Mouse (Mus musculus) ES-Bruce4 (cell line): ENCODE results near the gene Arid1b.

Source experiments
- CTCF ChIP-seq: IDR thresholded peaks from one replicate; pipeline ENCODE4 v1.8.1; 2011; ENCODE audit warnings: low read depth, low read length
- EP300 ChIP-seq: IDR thresholded peaks from 2 replicates; pipeline ENCODE4 v1.6.1; 2011; ENCODE audit warnings: low read depth, low read length; ENCODE audit not compliant: insufficient read depth
- POLR2A ChIP-seq: IDR thresholded peaks from one replicate; pipeline ENCODE4 v1.8.1; 2011; ENCODE audit warnings: low read length; ENCODE audit not compliant: insufficient read depth

DNA sequence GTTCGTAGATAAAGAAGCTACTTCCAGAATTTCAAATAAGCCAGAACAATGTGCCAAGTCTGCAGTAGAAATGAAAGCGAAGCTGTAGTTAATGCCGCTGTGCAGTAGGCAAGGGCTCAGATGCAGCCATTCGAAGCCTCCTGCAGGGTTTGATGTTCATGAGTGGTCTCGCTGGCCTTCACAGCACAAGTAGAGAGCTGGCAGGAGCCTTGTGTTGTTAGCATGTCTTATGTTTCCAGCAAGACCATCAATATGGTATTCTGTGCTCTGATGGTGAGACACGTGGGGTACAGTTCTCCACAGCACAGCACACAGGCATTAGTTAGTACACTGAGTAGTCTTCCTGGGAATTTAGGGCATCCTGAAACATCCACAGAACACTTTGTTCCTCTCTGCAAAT lies 111.6 kb downstream of the Arid1b start:
- TF ChIP-seq CTCF: no peak
- TF ChIP-seq POLR2A: no peak
- TF ChIP-seq EP300: no peak
